ENCODE assay signal across 12 mouse cellular contexts in the genomic region with DNA sequence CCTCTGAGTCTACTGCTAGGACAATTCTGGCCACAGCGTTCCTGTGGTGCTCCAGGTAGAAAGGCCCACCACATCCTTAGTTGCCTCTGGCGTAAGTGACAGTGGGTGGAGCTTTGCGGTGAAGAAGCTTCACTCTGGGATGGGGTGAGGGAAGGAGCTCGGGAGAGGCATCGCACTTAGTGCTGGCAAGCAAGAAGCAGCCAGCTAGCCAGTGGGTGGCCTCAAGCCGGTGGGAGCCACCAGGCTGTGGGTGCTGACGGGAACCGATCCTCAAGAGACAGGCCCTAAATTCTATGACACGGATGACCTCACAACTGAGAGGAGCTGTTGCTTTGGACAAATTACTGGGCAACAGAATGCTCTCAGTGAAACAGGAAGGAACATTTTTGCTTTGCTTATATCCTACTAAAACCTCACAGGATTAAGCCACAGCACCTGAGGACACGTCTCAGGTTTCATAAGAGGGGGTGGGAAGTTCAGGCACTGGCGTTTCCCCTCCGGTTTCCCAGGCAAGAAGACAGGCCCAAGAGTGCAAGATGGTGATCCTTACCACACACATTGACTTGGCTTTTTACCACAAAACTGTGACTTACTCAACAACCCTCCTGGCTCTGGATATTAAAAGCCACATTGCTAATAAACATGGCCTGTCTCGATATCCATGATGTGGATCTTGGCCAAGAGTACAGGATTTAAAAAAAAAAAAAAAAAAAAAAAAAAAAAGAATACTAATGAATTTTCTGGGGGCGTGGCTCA.
A peak's percentile ranks its signal among the peaks of the same experiment; 100 is the strongest.
DNase-seq lines count a peak whose midpoint lies in the region; ATAC-seq and TF ChIP-seq lines count a peak whose summit lies in the region.
"Had no signal": no experiment of that assay in that cellular context is flagged by ENCODE, and none has a peak within 500 bp of the region (broad histone marks: within the 10 kb centered on the region; RNA-seq: fewer than 3 reads in every experiment).

No protein-coding gene starts in this region.

- H3K4me1 ChIP-seq in cerebellum, adult 2 months (ENCODE audit: control insufficient read depth, insufficient read depth, low read length): peaks cover 70% of the 10 kb centered on the region
- H3K4me1 ChIP-seq in lung, embryonic 15.5 days: peaks cover 33% of the 10 kb centered on the region
- peaks cover 7% of the 10 kb centered on the region; the same call in 1 of the 2 replicates for H3K4me1 ChIP-seq in lung, adult 2 months (ENCODE audit: control insufficient read depth, insufficient read depth, low read length)

- H3K4me3 ChIP-seq in cerebellum, adult 2 months (replicated peaks; ENCODE audit: insufficient read depth, low read depth, low read length): no peak overlapping the region
- H3K4me3 ChIP-seq in lung, embryonic 15.5 days: no peak overlapping the region
- H3K4me3 ChIP-seq in lung, adult 2 months (replicated peaks; ENCODE audit: extremely low read depth, low read depth, low read length): no peak overlapping the region

- H3K9me3 ChIP-seq in lung, embryonic 15.5 days: no peaks in the 10 kb centered on the region

- 42% methylated on average over 14 of the region's 14 CpGs for WGBS in cerebellum, adult 2 months
- 33% methylated on average over 14 of the region's 14 CpGs for WGBS in lung, embryonic 15.5 days
- 51% methylated on average over 14 of the region's 14 CpGs for WGBS in lung, adult 2 months

- TF ChIP-seq POLR2A in cerebellum, adult 2 months (IDR thresholded peaks at IDR 0.05; ENCODE audit: borderline replicate concordance, insufficient read depth, low read length): no peak
- no peak for TF ChIP-seq POLR2A in lung, adult 2 months (IDR thresholded peaks at IDR 0.05; ENCODE audit: borderline replicate concordance, extremely low read depth, low read depth, low read length)

- peaks cover 18% of the 10 kb centered on the region for H3K36me3 ChIP-seq in lung, embryonic 15.5 days

- TF ChIP-seq CTCF in cerebellum, adult 2 months (IDR thresholded peaks at IDR 0.05; ENCODE audit: borderline replicate concordance, insufficient read depth, low read depth, low read length): no peak
- TF ChIP-seq CTCF in lung, adult 2 months (IDR thresholded peaks at IDR 0.05; ENCODE audit: insufficient read depth, low read length): no peak

- H3K9ac ChIP-seq in lung, embryonic 15.5 days: no peak overlapping the region

- DNase-seq in cerebellum, adult 2 months: no peak
- DNase-seq in cerebellum, postnatal 36 days: no peak
- DNase-seq in lung, adult 2 months: no peak
- no peak for DNase-seq in layer of hippocampus, adult 18-20 months (ENCODE audit: low spot score in 2 of 2)
- DNase-seq in cerebellum, adult 18-20 months: no peak
- no peak for DNase-seq in layer of hippocampus, postnatal 36 days
- DNase-seq: adrenal gland, postnatal 36 days; cerebellum, adult 11-12 months; liver; retina, postnatal 1 day had no signal

- ATAC-seq in lung, embryonic 15.5 days (ENCODE audit: borderline replicate concordance, extremely low read depth, low FRiP score, low TSS enrichment): peak; percentile 72
- peak; percentile 87 for ATAC-seq in granulocyte monocyte progenitor cell, adult 5-6 weeks (replicated peaks; ENCODE audit: poor library complexity, severe bottlenecking)

- no peaks in the 10 kb centered on the region for H3K27me3 ChIP-seq in cerebellum, adult 2 months (ENCODE audit: control insufficient read depth, insufficient read depth, low read length)
- no peaks in the 10 kb centered on the region for H3K27me3 ChIP-seq in lung, embryonic 15.5 days

- peak overlapping the region; percentile 84 for H3K27ac ChIP-seq in cerebellum, adult 2 months (ENCODE audit: insufficient read depth, low read length)
- H3K27ac ChIP-seq in lung, embryonic 15.5 days: peak overlapping the region; percentile 69

- H3K4me2 ChIP-seq in lung, embryonic 15.5 days: no peak overlapping the region
